Mouse (Mus musculus): ENCODE measurements around the gene Socs5. TPM values are rescaled to one million over a fixed set of nuclear protein-coding genes. Genes with fewer than 3 reads are reported as not detected.

Socs5 gene
- polyA plus RNA-seq, 1 experiment, result 6.4 TPM

DNA sequence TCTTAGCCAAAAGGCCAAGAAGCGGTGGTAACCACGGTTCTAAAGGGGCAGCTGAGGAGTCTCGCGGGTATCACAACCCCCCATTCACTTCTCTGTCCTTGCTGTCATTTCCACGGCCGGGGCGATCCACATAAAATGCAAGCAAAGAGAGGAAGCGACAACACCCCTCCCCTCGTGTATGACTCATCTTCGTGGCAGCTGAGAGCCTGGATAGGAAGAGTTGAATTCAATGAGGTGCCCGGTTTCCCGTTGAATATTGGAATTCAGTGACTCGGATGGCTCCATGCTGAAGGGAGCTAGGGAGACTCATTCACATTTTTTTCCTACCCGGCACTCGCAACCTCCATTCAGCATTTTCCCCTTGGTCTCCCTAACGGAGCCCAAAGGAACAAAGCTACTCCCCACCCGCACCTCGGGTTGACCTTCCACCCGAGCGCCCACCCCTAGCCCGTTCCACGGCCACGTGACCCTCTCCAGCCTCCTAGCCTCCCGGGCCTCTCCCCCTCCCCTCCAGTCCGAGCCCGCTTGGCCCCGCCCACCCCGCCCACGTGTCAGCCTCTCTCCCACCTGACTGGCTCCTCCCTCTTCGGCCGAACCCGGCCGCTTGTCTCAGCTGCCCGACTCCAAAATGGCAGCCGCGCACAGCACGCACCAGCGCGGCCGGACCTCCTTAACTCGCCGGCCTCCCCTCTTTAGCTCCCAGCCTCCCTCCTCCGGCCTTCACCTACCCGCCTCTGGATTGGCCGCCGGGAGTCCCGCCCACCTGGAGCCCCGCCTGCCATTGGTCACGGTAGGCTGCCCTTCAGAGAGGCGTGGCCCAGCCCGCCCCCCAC, 572 bp upstream of the Socs5 start:
- Histone ChIP-seq H3K4me1 (ENCODE audit: control insufficient read depth, insufficient read depth, low read length) (peaks cover 13% of the 10 kb centered on the region), H3K4me3 (ENCODE audit: control insufficient read depth, low read depth, low read length) (peak overlapping the region; percentile 91), H3K27ac (ENCODE audit: control insufficient read depth, insufficient read depth, low read depth, low read length) (peak overlapping the region; percentile 90), H3K27me3 (ENCODE audit: control insufficient read depth, insufficient read depth, low read length) (no peaks in the 10 kb centered on the region), H3K36me3 (ENCODE audit: control insufficient read depth, insufficient read depth, low read length) (no peaks in the 10 kb centered on the region)
- no peak for TF ChIP-seq CTCF (IDR thresholded peaks at IDR 0.05; ENCODE audit: control insufficient read depth, insufficient read depth, insufficient replicate concordance, low read depth, low read length)
- TF ChIP-seq POLR2A (IDR thresholded peaks at IDR 0.05; ENCODE audit: control insufficient read depth, low read depth, low read length), result peak; percentile 4

GRCm38 (mm10) chr17:87108507-87109292, 1.2 kb downstream of the Socs5 start:
- no peak for TF ChIP-seq POLR2A (IDR thresholded peaks at IDR 0.05; ENCODE audit: control insufficient read depth, low read depth, low read length)
- no peak for TF ChIP-seq CTCF (IDR thresholded peaks at IDR 0.05; ENCODE audit: control insufficient read depth, insufficient read depth, insufficient replicate concordance, low read depth, low read length)
- peak overlapping the region; percentile 88 for H3K4me3 ChIP-seq (ENCODE audit: control insufficient read depth, low read depth, low read length)
- H3K27me3 ChIP-seq (ENCODE audit: control insufficient read depth, insufficient read depth, low read length), result no peaks in the 10 kb centered on the region
- peaks cover 13% of the 10 kb centered on the region for H3K4me1 ChIP-seq (ENCODE audit: control insufficient read depth, insufficient read depth, low read length)
- H3K27ac ChIP-seq (ENCODE audit: control insufficient read depth, insufficient read depth, low read depth, low read length), result no peak overlapping the region; the same call in 1 of the 2 replicates
- H3K36me3 ChIP-seq (ENCODE audit: control insufficient read depth, insufficient read depth, low read length), result no peaks in the 10 kb centered on the region

DNA sequence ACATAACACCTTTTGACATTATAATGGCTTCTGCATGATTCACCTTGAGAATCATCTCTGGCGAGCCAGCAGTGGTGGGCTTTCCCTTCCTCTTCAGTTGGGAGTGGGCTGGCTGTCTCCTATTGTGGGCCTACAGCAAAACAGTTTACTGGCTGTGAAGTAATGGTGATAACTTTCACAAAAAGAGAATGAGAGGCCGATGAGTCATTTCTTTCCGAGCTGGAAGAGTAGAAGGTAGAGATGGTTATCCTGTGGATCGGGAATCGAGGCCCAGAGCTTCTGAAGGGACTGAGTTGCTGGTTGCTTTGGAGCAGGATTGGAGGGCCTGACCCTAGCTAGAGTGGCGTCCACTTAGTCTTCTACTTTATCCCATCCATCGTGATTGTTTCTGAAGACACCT, 2.0 kb downstream of the Socs5 start:
- peaks cover 13% of the 10 kb centered on the region for H3K4me1 ChIP-seq (ENCODE audit: control insufficient read depth, insufficient read depth, low read length)
- no peak for TF ChIP-seq POLR2A (IDR thresholded peaks at IDR 0.05; ENCODE audit: control insufficient read depth, low read depth, low read length)
- TF ChIP-seq CTCF (IDR thresholded peaks at IDR 0.05; ENCODE audit: control insufficient read depth, insufficient read depth, insufficient replicate concordance, low read depth, low read length), result no peak
- no peaks in the 10 kb centered on the region for H3K27me3 ChIP-seq (ENCODE audit: control insufficient read depth, insufficient read depth, low read length)

DNA sequence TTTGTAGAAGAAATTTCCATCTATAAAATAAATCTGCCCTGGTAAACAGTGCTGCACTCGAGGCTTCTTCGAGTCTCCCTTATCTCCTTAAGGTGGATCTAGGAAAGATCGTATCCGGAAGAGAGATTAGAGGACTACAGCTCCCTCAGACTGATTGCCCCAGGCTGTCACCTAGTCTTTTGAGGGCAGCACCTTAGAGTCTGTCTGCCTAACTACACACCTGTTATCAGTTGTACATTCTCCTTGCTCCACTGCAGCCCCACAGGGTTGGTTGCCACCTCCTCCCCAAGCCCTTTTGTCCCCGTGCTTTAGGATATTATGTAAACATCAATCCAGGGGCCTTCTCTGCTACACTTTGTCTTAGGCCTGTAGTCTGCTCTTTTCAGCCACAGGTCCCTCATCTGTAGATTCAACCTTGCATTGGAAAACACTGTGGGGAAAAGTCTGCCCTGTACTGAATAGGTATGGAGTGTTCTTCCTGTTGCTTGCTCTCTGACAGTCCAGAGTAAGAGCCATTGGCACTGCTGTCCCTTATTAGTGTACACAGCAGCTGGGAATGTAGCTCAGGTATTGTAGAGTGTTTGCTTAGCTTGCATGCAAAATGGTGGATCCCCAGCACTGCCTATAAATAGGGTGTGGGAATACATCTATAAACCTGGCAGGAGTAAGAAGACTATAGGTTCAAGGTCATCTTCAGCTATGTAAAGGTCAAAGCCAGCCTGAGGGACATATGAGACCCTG, 5.5 kb downstream of the Socs5 start:
- no peaks in the 10 kb centered on the region for H3K36me3 ChIP-seq (ENCODE audit: control insufficient read depth, insufficient read depth, low read length)
- TF ChIP-seq CTCF (IDR thresholded peaks at IDR 0.05; ENCODE audit: control insufficient read depth, insufficient read depth, insufficient replicate concordance, low read depth, low read length), result no peak
- TF ChIP-seq POLR2A (IDR thresholded peaks at IDR 0.05; ENCODE audit: control insufficient read depth, low read depth, low read length), result no peak

More for the DNA sequence above, 2.0 kb downstream of the Socs5 start:
- Histone ChIP-seq H3K36me3 (ENCODE audit: control insufficient read depth, insufficient read depth, low read length) (no peaks in the 10 kb centered on the region), H3K4me3 (ENCODE audit: control insufficient read depth, low read depth, low read length) (no peak overlapping the region), H3K27ac (ENCODE audit: control insufficient read depth, insufficient read depth, low read depth, low read length) (no peak overlapping the region)

GRCm38 (mm10) chr17:87115615-87116014, 8.1 kb downstream of the Socs5 start:
- no peaks in the 10 kb centered on the region for H3K27me3 ChIP-seq (ENCODE audit: control insufficient read depth, insufficient read depth, low read length)
- H3K27ac ChIP-seq (ENCODE audit: control insufficient read depth, insufficient read depth, low read depth, low read length), result no peak overlapping the region
- H3K4me3 ChIP-seq (ENCODE audit: control insufficient read depth, low read depth, low read length), result no peak overlapping the region
- no peaks in the 10 kb centered on the region for H3K4me1 ChIP-seq (ENCODE audit: control insufficient read depth, insufficient read depth, low read length)
- TF ChIP-seq CTCF (IDR thresholded peaks at IDR 0.05; ENCODE audit: control insufficient read depth, insufficient read depth, insufficient replicate concordance, low read depth, low read length), result no peak
- TF ChIP-seq POLR2A (IDR thresholded peaks at IDR 0.05; ENCODE audit: control insufficient read depth, low read depth, low read length), result no peak
- H3K36me3 ChIP-seq (ENCODE audit: control insufficient read depth, insufficient read depth, low read length), result no peaks in the 10 kb centered on the region

More for the DNA sequence above, 5.5 kb downstream of the Socs5 start:
- H3K4me3 ChIP-seq (ENCODE audit: control insufficient read depth, low read depth, low read length), result no peak overlapping the region
- H3K27me3 ChIP-seq (ENCODE audit: control insufficient read depth, insufficient read depth, low read length), result no peaks in the 10 kb centered on the region
- H3K4me1 ChIP-seq (ENCODE audit: control insufficient read depth, insufficient read depth, low read length), result peaks cover 4% of the 10 kb centered on the region; the same call in 1 of the 2 replicates
- no peak overlapping the region for H3K27ac ChIP-seq (ENCODE audit: control insufficient read depth, insufficient read depth, low read depth, low read length)

DNA sequence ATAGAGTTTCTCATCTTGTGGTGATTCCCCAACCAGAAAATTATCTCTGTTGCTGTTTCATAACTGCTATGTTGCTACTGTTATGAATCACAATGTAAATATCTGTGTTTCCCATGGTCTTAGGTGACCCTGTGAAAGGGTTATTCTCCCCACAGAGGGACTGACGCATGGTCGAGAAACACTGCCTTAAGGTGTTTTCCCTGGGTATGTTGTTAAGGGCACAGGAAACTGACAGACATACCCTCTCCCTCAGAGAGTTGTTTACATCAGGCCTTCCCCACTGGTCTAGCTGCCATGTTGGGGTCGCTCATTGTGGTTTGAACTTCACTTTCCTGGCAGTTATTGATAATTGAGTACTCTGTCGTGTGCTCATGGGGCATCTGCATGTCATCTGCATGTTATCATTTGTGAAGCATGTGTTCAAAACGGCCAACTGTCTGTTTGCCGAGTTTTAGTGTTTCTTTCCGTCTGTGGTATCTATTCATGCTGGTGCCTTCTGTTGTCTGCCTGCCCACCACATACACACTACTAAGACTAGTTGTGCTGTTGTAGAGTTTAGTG, 11.6 kb downstream of the Socs5 start:
- no peaks in the 10 kb centered on the region for H3K4me1 ChIP-seq (ENCODE audit: control insufficient read depth, insufficient read depth, low read length)
- no peaks in the 10 kb centered on the region for H3K36me3 ChIP-seq (ENCODE audit: control insufficient read depth, insufficient read depth, low read length)
- H3K4me3 ChIP-seq (ENCODE audit: control insufficient read depth, low read depth, low read length), result no peak overlapping the region
- no peak for TF ChIP-seq CTCF (IDR thresholded peaks at IDR 0.05; ENCODE audit: control insufficient read depth, insufficient read depth, insufficient replicate concordance, low read depth, low read length)
- TF ChIP-seq POLR2A (IDR thresholded peaks at IDR 0.05; ENCODE audit: control insufficient read depth, low read depth, low read length), result no peak
- no peak overlapping the region for H3K27ac ChIP-seq (ENCODE audit: control insufficient read depth, insufficient read depth, low read depth, low read length)
- H3K27me3 ChIP-seq (ENCODE audit: control insufficient read depth, insufficient read depth, low read length), result no peaks in the 10 kb centered on the region

Data from testis, adult 2 months (tissue).